Mouse (Mus musculus): ENCODE results near the gene Slit3.

GRCm38 (mm10) chr11:35512686-35513085 is 391.7 kb downstream of the Slit3 start:
- no peak for TF ChIP-seq POU5F1 (IDR thresholded peaks at IDR 0.05; ENCODE audit: borderline replicate concordance, low read length)
- no peak for TF ChIP-seq CTCF (conservative IDR thresholded peaks at IDR 0.05; ENCODE audit: low read length)
- no peak for TF ChIP-seq NANOG (IDR thresholded peaks at IDR 0.05; ENCODE audit: borderline replicate concordance, low read length)

Data from E14TG2a.4 (cell line).